Mouse (Mus musculus) adrenal gland, adult 8-10 months (tissue): ENCODE measurements around the gene Krt12. TPM values are rescaled to one million over a fixed set of nuclear protein-coding genes. Genes with fewer than 3 reads are reported as not detected.

Experiments
- DNase-seq: peaks from one replicate; pipeline ENCODE4 v3.0.0; 2022
- total RNA-seq, 4 experiments: library from RNA; stranded (reverse); gene quantifications; 2 replicates each; pipeline ENCODE4 v1.2.4; 2022

Gene Krt12
- not detected for total RNA-seq

DNA sequence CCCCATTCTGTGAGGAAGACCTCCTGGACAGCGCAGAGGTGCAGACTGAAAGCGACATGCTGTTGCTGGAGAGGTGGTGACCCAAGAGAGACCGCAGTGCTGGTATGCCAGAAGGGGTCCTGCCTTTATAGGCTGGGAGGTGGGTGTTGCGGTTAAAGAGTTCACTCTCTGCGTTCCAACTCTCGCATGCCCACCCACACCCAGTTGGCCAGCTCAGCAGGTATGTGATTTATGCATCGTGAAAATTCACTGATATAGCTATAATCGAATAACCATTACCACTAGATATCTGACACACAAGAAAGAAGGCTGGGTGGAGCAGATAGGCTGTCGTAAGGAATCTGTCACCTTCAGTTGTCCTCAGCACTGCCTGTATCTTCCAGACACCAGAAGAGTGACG, at the start of gene Krt12:
Gene Krt12 (minus strand): TSS at position 101 of the 400 bp plus-strand sequence.
- DNase-seq: no peak

DNA sequence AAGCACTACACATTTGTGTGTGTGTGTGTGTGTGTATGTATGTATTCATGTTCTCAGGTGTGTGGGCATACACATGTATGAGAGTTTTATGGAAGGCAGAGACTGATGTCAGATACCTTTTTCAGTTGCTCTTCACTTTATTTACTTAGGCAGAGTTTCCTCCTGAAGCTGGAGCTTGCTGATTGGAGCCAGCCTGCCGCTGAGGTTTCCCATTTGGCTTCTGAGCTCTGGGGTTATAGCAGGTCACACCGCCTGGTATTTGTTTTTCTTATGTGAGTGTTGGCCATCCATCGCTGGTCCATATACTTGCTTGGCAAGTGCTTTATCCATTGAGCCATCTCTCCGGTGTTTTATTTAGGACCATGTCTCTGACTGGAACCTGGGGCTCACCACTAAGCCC, 47.2 kb upstream of the Krt12 start:
- DNase-seq: no peak

DNA sequence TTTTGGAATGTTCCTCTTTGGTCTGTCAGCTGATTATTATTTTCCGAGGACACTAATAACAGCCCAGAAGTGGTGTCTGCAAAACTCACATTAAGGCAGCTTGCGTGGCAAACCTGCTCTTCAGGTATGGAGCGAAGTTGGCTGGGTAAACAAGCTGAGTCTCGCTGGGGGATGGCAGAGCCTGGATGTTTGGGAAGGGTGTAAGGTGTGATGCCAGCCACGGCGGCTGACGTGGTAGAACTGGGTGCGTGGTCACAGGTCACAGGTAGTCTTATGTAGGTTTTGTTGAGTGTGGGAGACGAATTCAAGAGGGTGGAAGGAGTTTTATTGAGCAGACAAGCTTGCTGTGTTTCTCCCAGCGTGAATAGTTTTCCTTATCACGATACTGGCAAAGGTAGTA, 46.5 kb upstream of the Krt12 start:
- DNase-seq: no peak

DNA sequence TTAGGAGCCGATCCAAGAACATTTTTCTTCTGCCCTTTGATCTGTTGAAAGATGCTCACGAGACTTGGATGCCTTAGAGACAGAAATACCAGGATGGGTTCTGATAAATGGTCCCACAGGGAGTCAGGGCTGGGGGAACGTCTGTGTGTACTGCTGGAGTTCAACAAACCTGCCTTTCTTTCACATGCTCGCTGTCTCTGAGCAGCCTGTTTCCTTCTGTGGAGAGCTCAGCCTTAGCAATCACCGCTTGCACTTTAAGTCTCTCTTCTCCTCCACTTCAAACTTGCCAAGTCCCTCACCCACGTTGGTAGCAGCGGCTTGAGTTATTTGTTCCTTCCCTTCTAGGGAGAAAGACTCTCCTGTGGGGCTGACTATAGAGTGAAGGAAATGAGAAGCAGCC, 44.3 kb upstream of the Krt12 start:
- no peak for DNase-seq

DNA sequence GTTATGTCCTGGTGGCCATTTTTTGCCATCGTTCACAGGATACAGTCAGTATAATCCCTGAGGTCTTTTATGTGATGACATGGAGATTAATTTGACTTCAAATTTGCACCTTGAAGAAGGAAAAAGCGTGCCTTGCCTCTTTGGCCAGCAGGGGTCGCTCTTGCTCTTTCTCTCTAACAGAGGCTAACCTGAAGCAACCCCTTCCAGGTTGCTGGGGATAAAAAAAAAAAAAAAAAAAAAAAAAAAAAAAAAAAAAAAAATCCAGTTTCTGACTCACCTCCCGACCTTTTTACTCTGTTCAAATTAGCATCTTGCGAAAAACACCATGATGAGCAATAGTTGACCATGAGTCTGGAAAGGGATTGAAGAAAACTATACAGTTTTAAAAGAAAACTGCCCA, 42.8 kb upstream of the Krt12 start:
- DNase-seq: peak; percentile 65

DNA sequence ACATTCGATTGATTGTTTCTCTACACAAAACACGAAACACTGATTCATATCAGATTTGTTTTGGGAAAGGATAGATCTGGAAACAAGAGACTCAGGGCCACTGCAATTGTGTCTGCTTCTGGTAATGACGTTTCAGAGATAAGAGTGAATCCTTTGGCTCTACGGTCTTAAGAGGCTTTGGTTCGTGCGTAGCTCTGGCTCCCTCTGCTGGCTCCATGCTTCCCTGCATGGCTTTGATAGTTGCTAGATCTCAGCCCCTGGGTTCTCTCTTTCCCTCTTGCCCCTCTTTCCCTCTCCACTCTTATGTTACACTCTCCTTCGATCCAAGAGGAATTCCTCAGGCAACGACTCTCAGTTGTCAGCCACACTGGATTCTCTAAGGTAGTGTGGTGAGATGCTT, 41.1 kb upstream of the Krt12 start:
- DNase-seq: peak; percentile 18

DNA sequence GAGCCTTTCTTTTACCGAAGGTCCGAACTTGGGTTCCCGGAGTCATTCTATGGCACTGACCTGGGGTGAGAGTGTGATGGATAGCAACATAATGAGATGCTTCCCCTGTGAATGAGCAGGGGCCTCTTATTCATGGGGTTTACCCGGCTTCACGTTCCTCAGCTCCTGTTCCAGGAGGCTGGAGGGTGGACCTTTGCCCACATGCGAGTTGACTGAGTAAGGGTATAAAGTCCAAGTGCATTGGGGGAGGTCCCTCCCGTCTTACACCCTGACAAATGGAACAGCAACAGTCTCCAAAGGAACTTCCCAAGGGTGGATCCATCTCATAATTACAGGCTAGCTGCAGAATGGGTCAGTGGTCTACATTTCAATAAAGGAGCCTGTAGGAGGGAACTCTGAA, 39.7 kb upstream of the Krt12 start:
- DNase-seq: no peak

DNA sequence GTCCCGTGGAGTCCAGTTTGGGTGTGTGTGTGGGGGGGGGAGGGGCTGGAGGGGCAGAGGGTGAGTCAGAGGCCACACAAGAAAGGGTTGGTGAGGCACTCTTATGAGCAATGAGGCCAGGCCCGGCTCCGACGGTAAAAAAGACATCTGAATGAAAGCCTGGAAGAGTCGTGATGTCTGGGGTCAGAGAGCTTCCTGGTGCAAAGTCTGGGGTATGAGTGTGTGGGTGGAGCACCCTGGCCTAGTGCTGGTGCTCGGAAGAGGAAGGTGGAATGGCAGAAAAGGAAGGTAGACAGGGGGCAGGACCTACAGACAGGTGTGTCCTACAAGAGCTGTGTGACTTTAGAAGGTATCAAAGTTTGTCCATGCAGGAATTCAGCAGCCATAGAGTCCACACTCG, 36.8 kb upstream of the Krt12 start:
- DNase-seq: no peak

DNA sequence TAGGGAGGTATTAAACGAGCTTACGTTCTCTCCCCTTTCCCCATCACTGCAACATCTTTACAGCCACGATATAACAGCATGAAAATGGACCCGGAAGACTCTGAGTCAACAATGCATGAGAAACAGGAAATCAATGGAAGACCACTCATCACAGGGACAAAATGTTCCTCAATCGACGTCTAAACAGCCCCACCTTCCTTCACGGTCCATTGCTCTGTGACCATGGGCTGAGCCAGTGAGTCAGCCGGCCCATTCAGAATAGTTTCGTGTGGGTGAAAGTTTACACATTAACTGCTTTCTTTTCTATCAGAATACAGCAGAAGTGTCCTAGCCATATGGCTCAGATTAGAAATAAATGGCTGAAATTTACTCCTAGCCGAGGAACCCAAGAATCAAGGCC, 32.7 kb upstream of the Krt12 start:
- DNase-seq: no peak

DNA sequence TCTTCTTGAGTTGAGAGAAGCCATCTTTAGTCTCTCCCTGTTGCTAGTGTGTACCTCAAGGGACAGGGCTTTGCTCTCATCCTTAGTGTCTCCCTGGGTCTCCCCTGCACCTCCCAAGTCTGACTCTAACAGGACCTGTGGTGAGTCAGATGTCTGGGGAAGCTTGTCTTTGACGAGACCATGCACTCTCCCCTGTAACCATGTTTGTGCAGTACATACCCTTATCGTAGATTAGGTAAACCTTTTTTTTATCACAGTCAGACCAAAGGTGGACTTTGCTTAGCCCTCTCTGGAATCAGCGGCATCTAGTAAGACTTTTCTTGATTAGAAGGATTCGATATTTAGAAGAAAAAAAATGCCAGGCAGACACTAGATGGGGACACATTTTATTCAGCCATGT, 32.0 kb upstream of the Krt12 start:
- no peak for DNase-seq

DNA sequence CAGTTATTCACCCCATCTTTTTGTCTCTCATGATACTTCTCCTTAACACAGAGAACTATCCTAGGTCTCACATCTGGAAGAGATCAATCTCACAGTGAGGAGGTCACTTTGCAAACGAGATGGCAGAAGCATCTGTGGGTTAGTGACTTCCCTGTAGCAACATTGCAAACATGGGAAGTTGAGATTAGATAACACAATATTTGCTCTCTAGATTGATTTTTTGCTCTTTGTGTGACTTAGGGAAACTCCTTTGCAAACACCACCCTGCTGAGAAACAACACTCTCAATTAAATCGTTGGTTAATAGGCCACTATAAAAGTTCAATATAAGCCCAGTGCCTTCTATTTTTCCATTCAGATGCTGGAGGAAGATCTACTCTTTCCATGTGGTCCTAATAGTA, 26.7 kb upstream of the Krt12 start:
- no peak for DNase-seq

DNA sequence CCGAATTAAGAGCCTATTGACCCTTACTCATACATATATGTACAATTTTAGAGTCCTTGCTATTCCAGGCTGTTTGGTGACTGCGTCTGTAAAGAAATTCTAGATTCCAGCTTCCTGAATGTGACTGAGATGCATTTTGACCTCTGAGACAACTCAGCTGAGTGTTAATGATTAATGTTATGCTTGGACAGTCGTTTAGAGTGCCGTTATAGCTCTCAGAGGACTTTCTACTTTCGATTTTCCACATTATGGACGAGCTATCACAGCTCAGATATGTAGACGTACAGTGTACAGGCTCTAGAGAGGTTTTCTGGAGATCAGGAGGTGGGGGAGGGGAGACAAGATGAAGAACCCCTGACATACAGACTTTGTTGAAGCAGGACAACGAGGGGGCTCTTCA, 19.2 kb upstream of the Krt12 start:
- no peak for DNase-seq

DNA sequence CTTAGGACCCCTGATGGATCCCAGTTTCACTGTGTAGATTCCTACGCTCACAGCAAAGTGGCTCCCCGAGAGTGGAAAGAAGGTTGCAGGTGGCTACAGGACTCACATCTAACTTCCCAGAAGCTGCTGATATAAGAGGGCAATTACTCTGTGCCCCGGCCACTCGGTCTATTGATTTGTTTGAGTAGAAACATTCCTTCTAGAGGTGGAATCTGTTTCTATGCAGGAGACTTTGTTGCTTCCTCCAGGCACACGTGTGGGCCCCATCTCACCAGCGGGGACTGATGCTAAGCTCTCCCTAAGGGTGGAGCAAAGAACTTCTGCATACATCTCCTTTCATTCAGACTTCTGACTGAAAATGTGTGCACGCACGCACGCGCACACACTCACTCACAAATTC, 17.4 kb upstream of the Krt12 start:
- DNase-seq: no peak

DNA sequence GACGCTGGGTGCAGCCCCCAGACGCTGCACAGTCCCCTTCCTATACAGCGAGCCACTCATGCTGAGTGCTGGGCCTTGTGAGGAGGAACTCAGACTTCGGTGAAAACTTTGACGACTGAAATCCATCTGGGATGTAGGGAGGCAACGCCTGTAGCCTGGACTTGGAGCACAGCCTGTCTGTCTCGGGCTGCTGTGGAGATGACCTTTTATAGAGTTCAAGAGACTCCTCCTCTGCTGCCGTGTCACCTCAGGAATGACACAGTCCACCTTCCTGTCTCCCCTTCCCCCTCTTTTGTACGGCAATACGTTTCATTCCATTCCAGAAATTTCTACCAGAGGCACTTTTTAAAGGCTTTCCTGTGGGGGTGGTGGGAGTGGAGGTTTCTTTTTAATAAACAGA, 15.9 kb upstream of the Krt12 start, which contains the start of gene Krt20:
Gene Krt20 (minus strand): TSS at position 179 of the 400 bp plus-strand sequence.
- no peak for DNase-seq

DNA sequence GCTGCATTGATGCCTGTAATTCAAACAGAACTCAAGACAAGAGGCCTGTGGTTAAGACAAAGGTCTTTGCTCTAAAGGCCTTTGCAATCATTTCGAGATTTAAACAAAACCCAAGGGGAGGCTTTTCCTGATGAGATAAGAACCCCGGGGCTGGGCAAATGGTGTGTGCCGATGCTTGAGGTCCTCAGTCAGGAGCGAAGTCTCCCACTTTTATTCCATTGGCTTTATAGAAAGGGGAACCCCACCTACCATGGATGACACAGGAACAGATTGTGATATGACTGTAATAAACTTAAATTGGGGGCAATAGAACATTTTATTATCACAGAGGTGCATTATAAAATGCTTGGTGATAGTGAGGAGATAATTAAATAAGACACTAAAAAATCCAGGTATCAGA, 14.6 kb upstream of the Krt12 start:
- no peak for DNase-seq

DNA sequence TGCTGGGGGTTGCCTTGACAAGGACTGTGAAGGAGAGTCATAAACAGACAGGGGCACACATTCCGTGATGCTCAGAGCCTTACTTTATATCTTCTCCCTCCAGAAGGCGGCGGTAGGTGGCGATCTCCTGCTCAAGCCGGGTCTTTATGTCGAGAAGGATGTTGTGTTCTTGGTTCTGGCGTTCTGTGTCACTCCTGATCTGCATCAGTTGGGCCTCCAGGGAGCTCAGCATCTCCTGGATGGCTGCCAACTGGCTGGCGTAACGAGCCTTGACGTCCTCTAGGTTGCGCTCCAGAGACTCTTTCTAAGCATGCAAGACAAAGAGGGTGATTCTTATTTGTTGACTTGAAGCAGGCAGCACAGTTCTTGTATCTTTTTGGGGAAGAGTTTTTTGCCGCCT, 8.6 kb upstream of the Krt12 start:
- DNase-seq: no peak

DNA sequence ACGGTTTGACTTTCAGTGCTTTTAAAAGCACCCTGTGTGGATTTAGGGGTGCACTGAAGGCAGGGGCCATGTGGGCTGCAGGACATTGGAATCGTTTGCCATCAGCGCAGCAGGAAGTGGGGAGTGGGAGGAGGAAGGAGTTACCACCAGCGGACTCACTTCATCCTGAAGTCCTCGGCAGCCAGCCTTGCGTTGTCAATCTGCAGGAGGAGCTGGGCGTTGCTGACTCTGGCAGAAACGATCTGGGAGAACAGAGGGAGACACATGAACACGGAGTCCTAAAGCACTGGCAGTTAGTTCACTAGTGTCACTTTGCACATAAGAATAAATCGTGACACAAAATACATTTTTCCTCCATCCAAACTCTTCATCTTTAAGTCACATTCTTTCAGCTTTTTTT, 1.5 kb downstream of the Krt12 start:
- DNase-seq: no peak

DNA sequence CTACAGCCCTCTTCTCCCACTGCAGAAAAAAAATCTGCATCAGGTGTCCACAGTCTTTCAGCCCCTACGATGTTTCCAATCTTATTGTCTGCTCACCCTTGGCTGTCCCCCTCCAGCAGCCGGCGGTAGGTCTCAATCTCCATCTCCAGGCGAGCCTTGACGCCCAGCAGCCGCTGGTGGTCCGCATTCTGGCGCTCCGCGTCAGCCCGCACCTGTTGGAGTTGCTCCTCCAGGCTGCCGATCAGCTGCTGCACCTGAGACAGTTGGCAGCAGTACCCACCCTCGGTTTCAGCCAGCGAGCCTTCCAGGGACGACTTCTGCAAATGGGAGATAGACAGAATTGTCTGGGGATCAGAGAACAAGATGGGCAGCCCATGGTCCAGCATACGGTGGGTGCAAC, 4.2 kb downstream of the Krt12 start:
- DNase-seq: no peak

DNA sequence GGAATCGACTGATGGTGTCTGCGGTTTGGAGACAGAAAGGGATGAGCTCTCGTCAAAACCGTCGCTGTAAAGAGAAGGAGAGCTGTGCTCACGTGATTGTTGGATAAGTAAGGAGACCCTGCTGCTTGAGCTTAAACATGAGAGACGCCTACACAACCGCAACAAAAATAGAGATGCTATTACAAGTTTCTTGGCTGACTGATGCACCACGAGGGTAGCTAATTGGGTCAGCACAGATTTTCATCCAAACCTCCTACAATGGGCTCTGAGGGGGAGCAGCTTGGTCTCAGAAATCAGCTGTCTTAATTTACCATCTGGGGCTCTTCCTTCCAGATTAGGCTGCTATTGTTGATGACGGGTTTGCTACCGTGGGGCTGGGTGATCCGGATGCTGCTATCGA, 5.2 kb downstream of the Krt12 start:
- no peak for DNase-seq

DNA sequence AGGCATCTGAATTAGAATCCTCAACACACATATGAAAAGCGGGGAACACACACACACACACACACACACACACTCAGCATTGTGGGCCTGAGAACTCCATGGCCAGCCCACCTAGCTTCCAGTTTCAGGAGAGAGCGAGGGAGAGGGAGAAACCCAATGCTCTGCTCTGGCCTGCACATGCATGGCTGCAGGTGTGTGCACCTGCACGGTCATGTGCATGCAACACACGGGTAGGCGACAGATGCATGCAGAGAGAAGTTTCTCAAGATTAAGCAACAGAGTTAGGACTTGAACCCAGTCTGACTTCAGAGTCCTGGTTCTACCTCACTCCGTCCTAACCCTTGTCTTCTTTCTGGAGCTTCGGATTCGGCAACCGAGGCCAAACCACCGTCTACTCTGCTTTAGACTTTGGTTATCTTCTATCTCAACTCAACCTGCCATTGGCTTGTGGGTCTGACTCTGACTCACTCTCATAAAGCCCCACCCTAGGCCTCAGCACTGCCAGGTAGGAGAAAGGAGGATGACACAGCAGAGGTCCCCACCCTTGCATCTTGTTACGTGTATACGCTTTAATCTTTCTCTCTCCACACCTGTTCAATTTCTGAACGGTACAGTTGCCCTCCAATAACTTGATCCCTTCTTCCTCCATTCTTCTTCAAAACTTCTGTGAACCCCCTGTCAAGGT, 7.5 kb downstream of the Krt12 start:
- DNase-seq: no peak

DNA sequence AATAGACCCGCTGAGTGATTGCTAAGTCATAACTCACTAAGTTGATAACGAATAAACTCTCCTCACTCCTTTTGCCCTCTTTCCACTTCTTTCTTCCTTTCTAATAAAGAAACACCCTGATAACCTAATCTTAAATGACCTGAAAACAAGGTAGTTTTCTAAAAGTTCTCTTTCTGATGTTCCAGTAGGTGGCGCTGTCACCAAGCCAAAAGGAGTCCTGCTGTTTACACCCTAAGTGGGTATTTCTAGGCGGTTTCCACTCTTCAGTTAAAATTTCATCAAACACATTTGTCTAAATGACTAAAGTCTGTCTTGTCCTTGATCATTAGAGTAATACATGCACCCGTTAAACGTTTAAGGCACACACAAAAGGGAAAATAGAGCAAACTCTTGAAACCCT, 8.8 kb downstream of the Krt12 start:
- no peak for DNase-seq

DNA sequence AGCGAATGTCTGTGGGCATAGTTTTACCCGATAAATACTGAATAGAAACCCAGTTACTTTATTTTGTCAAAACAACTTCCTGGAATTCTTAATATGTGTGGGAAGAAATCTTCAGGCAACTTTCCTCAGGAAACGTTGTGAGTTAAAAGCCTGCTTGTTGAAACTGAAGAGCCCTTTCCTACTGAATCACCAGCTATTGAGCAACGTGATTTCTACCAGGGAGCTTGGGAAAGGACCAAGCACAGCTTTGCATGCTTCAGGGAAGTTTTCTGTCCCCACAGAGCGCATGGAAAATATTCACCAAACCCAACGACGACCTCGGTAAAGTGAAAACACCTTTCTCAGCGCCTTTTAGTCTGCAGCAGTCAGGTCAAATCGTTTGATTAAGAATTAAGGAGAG, 15.9 kb downstream of the Krt12 start:
- no peak for DNase-seq

DNA sequence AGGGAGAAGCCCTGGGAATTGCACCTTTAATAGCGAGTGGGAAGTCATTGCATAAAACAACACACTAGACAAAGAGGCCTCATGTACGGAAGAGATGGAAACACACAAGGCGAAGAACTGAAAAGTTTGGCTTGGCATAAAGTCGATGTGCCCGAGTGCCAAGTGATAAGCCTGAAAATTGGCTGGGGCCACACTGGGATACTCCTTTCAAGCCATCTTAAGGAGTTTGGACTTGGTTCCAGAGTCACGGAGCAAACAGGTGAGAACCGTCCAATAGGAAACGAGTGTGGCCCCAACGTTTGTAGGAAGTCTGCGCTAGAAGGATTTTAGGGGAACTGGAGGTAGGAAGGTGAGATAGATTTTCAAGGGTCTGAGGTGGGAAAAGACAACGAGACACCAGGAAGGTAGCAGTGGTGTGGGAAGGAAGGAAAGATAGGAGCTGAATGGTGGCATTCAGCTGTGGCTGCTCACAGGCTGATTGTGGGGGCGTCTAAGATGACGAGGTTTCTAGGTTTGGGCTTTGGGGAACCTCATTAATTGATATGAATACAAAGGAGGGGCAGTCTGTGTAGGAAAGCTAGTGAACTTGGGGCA, 22.0 kb downstream of the Krt12 start:
- DNase-seq: no peak

DNA sequence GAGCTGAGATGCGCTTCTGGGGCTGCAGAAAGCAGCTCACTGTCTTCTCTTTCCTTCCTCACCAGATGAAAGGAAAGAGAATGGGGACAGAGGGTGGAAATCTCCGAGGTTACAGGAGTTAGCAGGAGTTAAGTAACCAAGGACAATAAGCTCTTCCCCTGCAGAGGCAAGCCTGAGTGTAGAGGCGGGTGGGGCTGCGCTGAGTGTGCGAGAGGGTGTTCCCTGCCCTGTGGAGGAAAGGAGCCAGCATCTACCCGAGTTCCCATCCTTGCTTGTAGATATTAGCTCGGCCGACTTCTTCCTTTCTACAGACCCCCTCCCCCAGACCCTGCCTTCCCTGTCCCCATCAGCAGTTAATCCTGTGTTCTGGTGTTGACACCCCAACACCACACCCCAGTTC, 23.2 kb downstream of the Krt12 start:
- no peak for DNase-seq

DNA sequence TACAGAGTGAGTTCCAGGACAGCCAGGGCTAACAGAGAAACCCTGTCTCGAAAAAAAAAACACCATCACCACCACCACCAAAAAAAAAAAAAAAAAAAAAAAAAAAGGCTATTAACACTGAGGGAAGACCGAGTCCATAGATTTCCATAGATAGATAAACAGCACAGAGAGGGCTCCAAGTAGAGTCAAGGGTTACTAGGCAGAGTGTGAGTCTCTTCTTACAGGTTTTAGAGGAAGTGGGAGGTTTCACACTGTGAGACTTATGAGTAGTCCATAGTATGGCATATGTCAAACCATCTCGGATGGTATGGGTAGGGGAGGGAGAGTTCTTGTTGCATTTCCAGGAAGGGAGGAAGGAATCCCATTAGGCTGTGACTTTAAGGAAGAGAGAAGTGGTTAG, 24.0 kb downstream of the Krt12 start:
- no peak for DNase-seq
